Mouse (Mus musculus): Measurements from ENCODE around the gene Ltb4r2.

Ltb4r2 gene

GRCm38 (mm10) chr14:55761163-55761562, at the start of gene Ltb4r2:
TSS of gene Ltb4r2 (plus strand) at chr14:55761428.
- no peak for DNase-seq (ENCODE audit: low spot score)

- DNase-seq (ENCODE audit: low spot score), result no peak
Observed at GRCm38 (mm10) chr14:55711786-55712185, 49.4 kb upstream of the Ltb4r2 start.

- DNase-seq (ENCODE audit: low spot score), result peak; percentile 61
Observed at GRCm38 (mm10) chr14:55713007-55713728, 48.1 kb upstream of the Ltb4r2 start.

GRCm38 (mm10) chr14:55713729-55714122, 47.5 kb upstream of the Ltb4r2 start, which contains the start of gene Tgm1:
TSS of gene Tgm1 (minus strand) at chr14:55713926.
- peak; percentile 37 for DNase-seq (ENCODE audit: low spot score)

- peak; percentile 38 for DNase-seq (ENCODE audit: low spot score)
Observed at GRCm38 (mm10) chr14:55714893-55715292, 46.3 kb upstream of the Ltb4r2 start.

GRCm38 (mm10) chr14:55716271-55716670, 45.0 kb upstream of the Ltb4r2 start:
- DNase-seq (ENCODE audit: low spot score), result no peak

- DNase-seq (ENCODE audit: low spot score), result no peak
Observed at GRCm38 (mm10) chr14:55716884-55717283, 44.3 kb upstream of the Ltb4r2 start.

- DNase-seq (ENCODE audit: low spot score), result no peak
Observed at GRCm38 (mm10) chr14:55719737-55720136, 41.5 kb upstream of the Ltb4r2 start.

- no peak for DNase-seq (ENCODE audit: low spot score)
Observed at GRCm38 (mm10) chr14:55720666-55721065, 40.6 kb upstream of the Ltb4r2 start.

- no peak for DNase-seq (ENCODE audit: low spot score)
Observed at GRCm38 (mm10) chr14:55721076-55721475, 40.2 kb upstream of the Ltb4r2 start.

GRCm38 (mm10) chr14:55721700-55722437, 39.4 kb upstream of the Ltb4r2 start, which contains the start of gene Rabggta:
TSS of gene Rabggta (minus strand) at chr14:55722263.
- DNase-seq (ENCODE audit: low spot score), result peak; percentile 94

GRCm38 (mm10) chr14:55722438-55722945, 38.7 kb upstream of the Ltb4r2 start:
- DNase-seq (ENCODE audit: low spot score), result no peak

- no peak for DNase-seq (ENCODE audit: low spot score)
Observed at GRCm38 (mm10) chr14:55723433-55723832, 37.8 kb upstream of the Ltb4r2 start.

GRCm38 (mm10) chr14:55724411-55724871, 36.8 kb upstream of the Ltb4r2 start:
- peak; percentile 30 for DNase-seq (ENCODE audit: low spot score)

GRCm38 (mm10) chr14:55726261-55726660, 35.0 kb upstream of the Ltb4r2 start:
- no peak for DNase-seq (ENCODE audit: low spot score)

GRCm38 (mm10) chr14:55727889-55728685, 33.1 kb upstream of the Ltb4r2 start:
- no peak for DNase-seq (ENCODE audit: low spot score)

GRCm38 (mm10) chr14:55730116-55730515, 31.1 kb upstream of the Ltb4r2 start:
- DNase-seq (ENCODE audit: low spot score), result no peak

GRCm38 (mm10) chr14:55730531-55731032, 30.6 kb upstream of the Ltb4r2 start:
- no peak for DNase-seq (ENCODE audit: low spot score)

- DNase-seq (ENCODE audit: low spot score), result no peak
Observed at GRCm38 (mm10) chr14:55733889-55734288, 27.3 kb upstream of the Ltb4r2 start.

- DNase-seq (ENCODE audit: low spot score), result no peak
Observed at GRCm38 (mm10) chr14:55734869-55735268, 26.4 kb upstream of the Ltb4r2 start.

- DNase-seq (ENCODE audit: low spot score), result no peak
Observed at GRCm38 (mm10) chr14:55735334-55735733, 25.9 kb upstream of the Ltb4r2 start.

- DNase-seq (ENCODE audit: low spot score), result no peak
Observed at GRCm38 (mm10) chr14:55735758-55736157, 25.5 kb upstream of the Ltb4r2 start.
